Mouse (Mus musculus): Measurements from ENCODE around the gene Ormdl3. TPM values are rescaled to one million over a fixed set of nuclear protein-coding genes. Genes with fewer than 3 reads are reported as not detected.
A peak's percentile ranks its signal among the peaks of the same experiment; 100 is the strongest.

Ormdl3 gene
- polyA plus RNA-seq, 1 experiment from 2014 or later: 45.3 TPM

DNA sequence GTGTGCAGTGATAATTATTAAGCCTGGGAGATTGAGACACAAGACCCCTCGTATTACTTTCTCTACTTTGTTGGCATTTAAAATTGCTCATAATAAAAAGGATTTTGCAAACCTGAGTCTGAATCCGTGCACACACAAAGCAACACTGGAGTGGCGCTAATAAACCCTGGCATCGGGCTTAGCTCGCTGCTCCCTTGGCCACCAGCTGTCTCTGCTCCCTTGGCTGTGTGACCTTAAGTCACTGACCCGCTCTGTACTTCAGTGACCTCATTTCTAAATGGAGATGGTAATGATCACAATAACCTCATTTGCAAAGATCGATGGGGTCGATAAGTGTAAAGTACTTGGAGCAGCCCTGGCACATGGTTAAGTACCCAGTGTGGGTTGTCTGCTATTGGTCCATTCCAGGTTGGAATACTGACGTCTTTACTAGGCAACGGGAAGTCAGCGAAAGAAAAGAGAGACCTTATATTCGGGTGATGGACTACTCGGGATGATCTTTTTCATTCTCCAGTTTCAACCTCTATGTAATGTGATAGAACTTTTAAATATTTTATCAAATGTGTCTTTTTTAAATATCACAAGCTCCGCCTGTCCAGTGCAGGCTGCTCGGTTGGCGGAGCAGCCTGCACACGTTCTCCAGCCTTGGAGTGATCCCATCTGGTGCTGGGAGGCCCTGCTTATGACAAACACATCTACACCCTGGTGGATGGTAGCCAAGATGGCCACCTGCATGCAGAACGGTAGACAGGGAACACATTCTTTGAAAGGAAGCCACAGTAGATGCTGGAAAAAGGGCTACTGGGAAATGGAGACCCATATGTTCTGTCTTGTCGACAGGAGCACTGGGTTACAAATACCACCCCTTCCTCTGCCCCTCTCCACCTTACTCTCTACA is 3.6 kb upstream of the Ormdl3 start:
- Histone ChIP-seq H3K27ac (ENCODE audit: low read length) (no peak overlapping the region), H3K27me3 (replicated peaks; ENCODE audit: insufficient read depth, low read length) (no peaks in the 10 kb centered on the region), H3K9ac (replicated peaks; ENCODE audit: low read depth) (no peak overlapping the region), H3K4me1 (ENCODE audit: insufficient read depth, low read depth, low read length) (peaks cover 8% of the 10 kb centered on the region; the same call in 1 of the 2 replicates), H3K4me2 (replicated peaks; ENCODE audit: low read depth, low read length) (no peak overlapping the region), H3K36me3 (ENCODE audit: insufficient read depth, low read length) (no peaks in the 10 kb centered on the region), H3K9me3 (ENCODE audit: low read length) (no peaks in the 10 kb centered on the region), H3K4me3 (ENCODE audit: low read depth, low read length) (no peak overlapping the region)
- TF ChIP-seq EP300 (IDR thresholded peaks at IDR 0.05) (no peak), CTCF (IDR thresholded peaks at IDR 0.05) (no peak)
- WGBS: 68% methylated on average over 19 of the region's 19 CpGs
- DNase-seq (ENCODE audit: low spot score) (no peak), ATAC-seq (no peak)

GRCm38 (mm10) chr11:98589306-98589705 is 2.1 kb upstream of the Ormdl3 start:
- no peak overlapping the region for H3K27ac ChIP-seq (ENCODE audit: low read length)
- 71% methylated on average over 8 of the region's 8 CpGs for WGBS

GRCm38 (mm10) chr11:98588833-98589281 is 1.7 kb upstream of the Ormdl3 start:
- no peaks in the 10 kb centered on the region for H3K27me3 ChIP-seq (replicated peaks; ENCODE audit: insufficient read depth, low read length)
- no peak for ATAC-seq
- peak overlapping the region; percentile 83; the same call in 1 of the 2 replicates for H3K4me2 ChIP-seq (replicated peaks; ENCODE audit: low read depth, low read length)
- no peak overlapping the region for H3K4me3 ChIP-seq (ENCODE audit: low read depth, low read length)
- H3K36me3 ChIP-seq (ENCODE audit: insufficient read depth, low read length): no peaks in the 10 kb centered on the region
- peak overlapping the region; percentile 92; the same call in 1 of the 2 replicates for H3K27ac ChIP-seq (ENCODE audit: low read length)
- no peak overlapping the region for H3K9ac ChIP-seq (replicated peaks; ENCODE audit: low read depth)
- no peaks in the 10 kb centered on the region for H3K9me3 ChIP-seq (ENCODE audit: low read length)
- DNase-seq (ENCODE audit: low spot score): peak; percentile 70
- TF ChIP-seq EP300 (IDR thresholded peaks at IDR 0.05): no peak
- no peak for TF ChIP-seq CTCF (IDR thresholded peaks at IDR 0.05)
- WGBS: 47% methylated on average over 6 of the region's 6 CpGs
- peaks cover 8% of the 10 kb centered on the region; the same call in 1 of the 2 replicates for H3K4me1 ChIP-seq (ENCODE audit: insufficient read depth, low read depth, low read length)

More at GRCm38 (mm10) chr11:98589306-98589705, 2.1 kb upstream of the Ormdl3 start:
- Histone ChIP-seq H3K9ac (replicated peaks; ENCODE audit: low read depth) (no peak overlapping the region), H3K36me3 (ENCODE audit: insufficient read depth, low read length) (no peaks in the 10 kb centered on the region), H3K4me2 (replicated peaks; ENCODE audit: low read depth, low read length) (no peak overlapping the region), H3K4me3 (ENCODE audit: low read depth, low read length) (no peak overlapping the region), H3K4me1 (ENCODE audit: insufficient read depth, low read depth, low read length) (peaks cover 8% of the 10 kb centered on the region; the same call in 1 of the 2 replicates), H3K27me3 (replicated peaks; ENCODE audit: insufficient read depth, low read length) (no peaks in the 10 kb centered on the region), H3K9me3 (ENCODE audit: low read length) (no peaks in the 10 kb centered on the region)
- ATAC-seq: no peak
- no peak for DNase-seq (ENCODE audit: low spot score)
- no peak for TF ChIP-seq EP300 (IDR thresholded peaks at IDR 0.05)
- TF ChIP-seq CTCF (IDR thresholded peaks at IDR 0.05): no peak

- H3K27me3 ChIP-seq (replicated peaks; ENCODE audit: insufficient read depth, low read length): no peaks in the 10 kb centered on the region
- H3K4me3 ChIP-seq (ENCODE audit: low read depth, low read length): peak overlapping the region; percentile 80
- ATAC-seq (peak; percentile 86), DNase-seq (ENCODE audit: low spot score) (peak; percentile 98)
- no peaks in the 10 kb centered on the region for H3K9me3 ChIP-seq (ENCODE audit: low read length)
- peak overlapping the region; percentile 92 for H3K27ac ChIP-seq (ENCODE audit: low read length)
- 4% methylated on average over 20 of the region's 20 CpGs for WGBS
- peaks cover 8% of the 10 kb centered on the region; the same call in 1 of the 2 replicates for H3K4me1 ChIP-seq (ENCODE audit: insufficient read depth, low read depth, low read length)
- peak overlapping the region; percentile 83 for H3K4me2 ChIP-seq (replicated peaks; ENCODE audit: low read depth, low read length)
- no peaks in the 10 kb centered on the region for H3K36me3 ChIP-seq (ENCODE audit: insufficient read depth, low read length)
- no peak overlapping the region for H3K9ac ChIP-seq (replicated peaks; ENCODE audit: low read depth)
- no peak for TF ChIP-seq CTCF (IDR thresholded peaks at IDR 0.05)
- peak; percentile 78 for TF ChIP-seq EP300 (IDR thresholded peaks at IDR 0.05)
Measured at GRCm38 (mm10) chr11:98587684-98588546, 747 bp upstream of the Ormdl3 start.

GRCm38 (mm10) chr11:98586087-98586891 is 879 bp downstream of the Ormdl3 start:
- H3K4me1 ChIP-seq (ENCODE audit: insufficient read depth, low read depth, low read length): peaks cover 8% of the 10 kb centered on the region; the same call in 1 of the 2 replicates
- DNase-seq (ENCODE audit: low spot score): peak; percentile 24
- no peaks in the 10 kb centered on the region for H3K36me3 ChIP-seq (ENCODE audit: insufficient read depth, low read length)
- peak overlapping the region; percentile 80 for H3K4me3 ChIP-seq (ENCODE audit: low read depth, low read length)
- H3K9ac ChIP-seq (replicated peaks; ENCODE audit: low read depth): peak overlapping the region; percentile 78
- 2% methylated on average over 22 of the region's 22 CpGs for WGBS
- TF ChIP-seq CTCF (IDR thresholded peaks at IDR 0.05): no peak
- TF ChIP-seq EP300 (IDR thresholded peaks at IDR 0.05): no peak
- no peaks in the 10 kb centered on the region for H3K9me3 ChIP-seq (ENCODE audit: low read length)
- peak overlapping the region; percentile 83 for H3K4me2 ChIP-seq (replicated peaks; ENCODE audit: low read depth, low read length)
- ATAC-seq: no peak
- no peaks in the 10 kb centered on the region for H3K27me3 ChIP-seq (replicated peaks; ENCODE audit: insufficient read depth, low read length)
- peak overlapping the region; percentile 92; the same call in 1 of the 2 replicates for H3K27ac ChIP-seq (ENCODE audit: low read length)
